In the genomic region with DNA sequence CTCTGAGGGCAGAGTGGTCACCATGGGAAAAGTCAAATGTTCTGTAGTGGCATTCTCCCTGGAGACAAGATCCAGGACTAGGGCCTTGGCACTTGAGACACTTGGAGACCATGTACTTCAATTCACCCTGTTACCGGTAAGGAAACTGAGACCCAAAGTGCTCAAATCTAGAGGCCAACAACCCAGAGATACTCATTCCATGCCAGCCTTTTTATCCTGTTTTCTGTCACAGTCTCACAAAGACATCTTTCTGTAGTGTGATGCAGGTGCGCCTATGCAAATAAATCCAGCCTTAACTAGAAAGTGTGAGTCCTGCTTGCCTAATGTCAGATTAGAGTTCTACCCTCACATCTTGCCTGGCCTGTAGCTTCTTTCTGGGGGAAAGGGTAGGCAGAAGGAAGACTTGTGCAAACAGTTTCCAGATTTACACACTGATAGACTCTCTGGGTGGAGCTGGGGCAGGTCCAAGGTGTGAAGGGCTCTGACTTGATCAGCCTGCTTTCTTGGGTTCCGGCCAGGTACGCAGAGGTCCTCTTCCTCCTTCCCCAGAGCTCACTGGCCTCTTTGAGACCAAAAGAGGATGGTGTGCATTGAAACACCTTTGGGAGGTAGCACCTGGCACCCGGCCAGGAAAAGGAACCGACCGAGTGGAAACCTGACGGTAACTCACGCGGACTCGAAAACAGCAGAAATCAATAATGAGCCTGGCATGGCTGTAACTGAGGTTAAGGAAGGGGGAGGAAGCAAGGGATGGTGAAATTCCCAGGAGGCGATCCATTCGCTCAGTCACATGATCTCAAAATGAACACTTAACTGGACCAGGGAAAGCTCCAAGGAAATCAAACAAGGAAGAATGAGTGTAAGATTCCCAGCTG, we compare ENCODE assay signal across 7 mouse cellular contexts. TPM values are rescaled to one million over a fixed set of nuclear protein-coding genes. Genes with fewer than 3 reads are reported as not detected.
DNase-seq lines count a peak whose midpoint lies in the region; ATAC-seq and TF ChIP-seq lines count a peak whose summit lies in the region.

No protein-coding gene starts in this region.

- in situ Hi-C loops in CH12.LX (cut with MboI; ENCODE audit: low pct_ligation_motif_present, low pct_unique_long_range_greater_than_20kb, low sequenced_read_pairs) = loop anchor here (25.0 kb wide), 1 partner anchor 319 kb away; no protein-coding TSS in a partner anchor

- no peak for TF ChIP-seq CTCF in CH12.LX (conservative IDR thresholded peaks at IDR 0.05 in 1 of 2, IDR thresholded peaks at IDR 0.05 in 1 of 2; ENCODE audit: low read depth in 2 of 2, low read length in 2 of 2)

- H3K4me3 ChIP-seq in CH12.LX (replicated peaks in 1 of 3; ENCODE audit: low read depth in 2 of 3, low read length in 2 of 3, poor library complexity in 1 of 3) = no peak overlapping the region

- TF ChIP-seq RAD21 in CH12.LX (IDR thresholded peaks at IDR 0.05; ENCODE audit: low read depth, low read length) = no peak

- ATAC-seq in granulocyte monocyte progenitor cell, adult 5-6 weeks (replicated peaks; ENCODE audit: poor library complexity, severe bottlenecking) = no peak

- no peak overlapping the region for H3K27ac ChIP-seq in CH12.LX (ENCODE audit: insufficient read depth, low read depth)

- TF ChIP-seq EP300 in CH12.LX (IDR thresholded peaks at IDR 0.05; ENCODE audit: low read length) = peak; percentile 86

- H3K9me3 ChIP-seq in CH12.LX (replicated peaks; ENCODE audit: low read length) = no peaks in the 10 kb centered on the region

- H3K9ac ChIP-seq in CH12.LX (ENCODE audit: insufficient read depth, low read depth) = no peak overlapping the region

- no peaks in the 10 kb centered on the region for H3K27me3 ChIP-seq in CH12.LX (replicated peaks)

- no peaks in the 10 kb centered on the region for H3K79me2 ChIP-seq in CH12.LX (replicated peaks; ENCODE audit: control insufficient read depth, extremely low read depth, insufficient read depth, poor library complexity, severe bottlenecking)

- H3K4me2 ChIP-seq in CH12.LX (ENCODE audit: insufficient read depth, low read depth, poor library complexity, severe bottlenecking) = no peak overlapping the region; the same call in 1 of the 2 replicates

- dilution Hi-C loops in CH12.LX (cut with MboI; ENCODE audit: extremely low pct_ligation_motif_present, extremely low pct_unique_long_range_greater_than_20kb, low sequenced_read_pairs) = no loop called here

- TF ChIP-seq POLR2A in CH12.LX (IDR thresholded peaks at IDR 0.05; ENCODE audit: low read depth, low read length) = no peak

- H3K4me1 ChIP-seq in CH12.LX (ENCODE audit: control insufficient read depth in 1 of 2, insufficient read depth in 2 of 2) = peaks cover 7 to 29% of the 10 kb centered on the region in 2 experiments; a peak in 3 of 4 replicates

- no peak for DNase-seq in CH12.LX (ENCODE audit: extremely low read depth)
- peak; percentile 68 for DNase-seq in cerebellum, adult 11-12 months
- peak; percentile 76 for DNase-seq in kidney, postnatal 10 days
- DNase-seq in naive thymus-derived CD4-positive, alpha-beta T cell, adult 2 months (ENCODE audit: low read depth) = peak; percentile 27
- DNase-seq in heart, adult 9 months (ENCODE audit: low spot score in 2 of 2) = no peak
- DNase-seq in heart, postnatal 4 days = no peak

- H3K36me3 ChIP-seq in CH12.LX (replicated peaks in 1 of 2; ENCODE audit: control insufficient read depth in 1 of 2, insufficient read depth in 1 of 2, low read length in 1 of 2) = no peaks in the 10 kb centered on the region

TF ChIP-seq in CH12.LX, 34 proteins besides CTCF, POLR2A, EP300 and RAD21:
- peak; percentile 43; the same call in 1 of the 2 replicates for TF ChIP-seq TCF12 (IDR thresholded peaks at IDR 0.05; ENCODE audit: low read depth, low read length)
- TF ChIP-seq USF1 (IDR thresholded peaks at IDR 0.05; ENCODE audit: low read depth, low read length) = no peak
- TF ChIP-seq MXI1 (IDR thresholded peaks at IDR 0.05; ENCODE audit: low read depth, low read length) = no peak
- peak; percentile 76 for TF ChIP-seq JUND (conservative IDR thresholded peaks at IDR 0.05; ENCODE audit: low read depth, low read length)
- TF ChIP-seq JUN (IDR thresholded peaks at IDR 0.05; ENCODE audit: insufficient read depth, low read depth, low read length) = peak; percentile 67; the same call in 1 of the 2 replicates
- peak; percentile 72; the same call in 1 of the 2 replicates for TF ChIP-seq RCOR1 (conservative IDR thresholded peaks at IDR 0.05; ENCODE audit: low read depth, low read length)
- peak; percentile 86 for TF ChIP-seq BHLHE40 (IDR thresholded peaks at IDR 0.05; ENCODE audit: low read depth, low read length)
- TF ChIP-seq IRF4 (IDR thresholded peaks at IDR 0.05; ENCODE audit: low read depth, low read length) = peak; percentile 64

RNA-seq across cellular contexts. Expression of a gene that starts 13.2 kb away (rescaled TPM):
- total RNA-seq in CH12.LX (2012; rRNA removed) = 19.0 and 24.4 TPM in 2 replicates
- total RNA-seq in CH12.LX (2014; rRNA removed) = 36.6 and 40.8 TPM in 2 replicates
- polyA plus RNA-seq in CH12.LX (2012; ENCODE audit: insufficient read length, low read depth) = 39.5 and 50.9 TPM in 2 replicates
- 10 to 100 TPM; 45.8 to 48.5 TPM for total RNA-seq in heart, postnatal 4 days (2021)
- 37.4 and 72.1 TPM in 2 replicates for total RNA-seq in granulocyte monocyte progenitor cell, adult 5-6 weeks (2014; fragmentation: Nextera tagmentation)
- 50.4 and 55.5 TPM in 2 replicates for total RNA-seq in granulocyte monocyte progenitor cell, adult 5-6 weeks (2017)

Comparison
In these comparisons a context has a peak if more than half of its experiments do, and no peak if none do; other contexts are left out.
1. DNase-seq: peak in cerebellum, adult 11-12 months (single experiment), kidney, postnatal 10 days (single experiment) and naive thymus-derived CD4-positive, alpha-beta T cell, adult 2 months (single experiment); none in CH12.LX (single experiment), heart, adult 9 months (0 of 2) and heart, postnatal 4 days (single experiment).